Mouse (Mus musculus) embryonic facial prominence, embryonic 10.5 days (tissue): ENCODE measurements around the gene Fsip1. TPM values are rescaled to one million over a fixed set of nuclear protein-coding genes. Genes with fewer than 3 reads are reported as not detected.
A peak's percentile ranks its signal among the peaks of the same experiment; 100 is the strongest.

Experiments used
- DNase-seq: peaks from one replicate; pipeline ENCODE4 v3.0.0-alpha.2; 2017; ENCODE audit warnings: low spot score
- H3K27ac ChIP-seq: fragments of 300-500 bp; sonication (generic); replicated peaks from 2 replicates; pipeline ENCODE4 v1.5.1; 2016; ENCODE audit warnings: mild to moderate bottlenecking
- H3K27me3 ChIP-seq: fragments of 300-500 bp; sonication (generic); replicated peaks from 2 replicates; pipeline ENCODE4 v1.6.1; 2016; ENCODE audit warnings: low read depth, mild to moderate bottlenecking; ENCODE audit not compliant: poor library complexity, severe bottlenecking
- H3K36me3 ChIP-seq: fragments of 300-500 bp; sonication (generic); replicated peaks from 2 replicates; pipeline ENCODE4 v1.6.1; 2016; ENCODE audit warnings: mild to moderate bottlenecking, moderate library complexity
- H3K4me1 ChIP-seq: fragments of 300-500 bp; sonication (generic); 2 replicates; pipeline ENCODE4 v1.6.1; 2016
- H3K4me3 ChIP-seq: fragments of 300-500 bp; sonication (generic); 2 replicates; pipeline ENCODE4 v1.5.1; 2016; ENCODE audit warnings: mild to moderate bottlenecking, moderate library complexity
- H3K9me3 ChIP-seq: fragments of 300-500 bp; sonication (generic); 2 replicates; pipeline ENCODE4 v1.6.1; 2016; ENCODE audit warnings: mild to moderate bottlenecking
- WGBS: fragments of 180-500 bp; shearing (Covaris S2); methylation state at CpG from one replicate; pipeline ENCODE4 v1.1.7; 2016; 5-methylcytosine and 5-hydroxymethylcytosine counted together
- polyA plus RNA-seq: library from polyadenylated mRNA; unstranded; fragments of >200 nt; fragmentation: Nextera tagmentation; extraction: Ambion mirVana; gene quantifications from 2 replicates; pipeline ENCODE4 v1.2.1, GENCODE M21; 2016

Gene Fsip1
- polyA plus RNA-seq, 1 experiment from 2014 or later: 1.7 TPM

GRCm38 (mm10) chr2:118248966-118249365, 7.8 kb downstream of the Fsip1 start:
- Histone ChIP-seq H3K9me3 (no peaks in the 10 kb centered on the region), H3K27me3 (no peaks in the 10 kb centered on the region), H3K36me3 (no peaks in the 10 kb centered on the region), H3K4me3 (no peak overlapping the region), H3K4me1 (0 out of 2 replicates have a peak, but pooled peaks cover 3% of the 10 kb centered on the region), H3K27ac (no peak overlapping the region)
- DNase-seq: no peak
- WGBS: 80% methylated on average over 12 of the region's 12 CpGs

- DNase-seq: no peak
- no peaks in the 10 kb centered on the region for H3K9me3 ChIP-seq
- H3K27ac ChIP-seq: no peak overlapping the region
Measured at GRCm38 (mm10) chr2:118248016-118248415, 8.8 kb downstream of the Fsip1 start.

GRCm38 (mm10) chr2:118245914-118246313, 10.9 kb downstream of the Fsip1 start:
- Histone ChIP-seq H3K4me1 (0 out of 2 replicates have a peak, but pooled peaks cover 3% of the 10 kb centered on the region), H3K9me3 (no peaks in the 10 kb centered on the region), H3K36me3 (no peaks in the 10 kb centered on the region), H3K27ac (no peak overlapping the region), H3K27me3 (no peaks in the 10 kb centered on the region), H3K4me3 (no peak overlapping the region)
- 13% methylated on average over 10 of the region's 10 CpGs for WGBS
- peak; percentile 79 for DNase-seq

More at GRCm38 (mm10) chr2:118248016-118248415, 8.8 kb downstream of the Fsip1 start:
- H3K4me3 ChIP-seq: no peak overlapping the region
- H3K36me3 ChIP-seq: no peaks in the 10 kb centered on the region
- WGBS: 59% methylated on average over 2 of the region's 2 CpGs
- 0 out of 2 replicates have a peak, but pooled peaks cover 3% of the 10 kb centered on the region for H3K4me1 ChIP-seq
- H3K27me3 ChIP-seq: no peaks in the 10 kb centered on the region

GRCm38 (mm10) chr2:118236196-118236595, 20.6 kb downstream of the Fsip1 start:
- Histone ChIP-seq H3K4me3 (no peak overlapping the region), H3K27me3 (no peaks in the 10 kb centered on the region), H3K36me3 (no peaks in the 10 kb centered on the region), H3K4me1 (peaks cover 9% of the 10 kb centered on the region), H3K27ac (no peak overlapping the region), H3K9me3 (no peaks in the 10 kb centered on the region)
- DNase-seq: peak; percentile 20
- 71% methylated on average over 7 of the region's 7 CpGs for WGBS

GRCm38 (mm10) chr2:118235614-118236013, 21.2 kb downstream of the Fsip1 start:
- Histone ChIP-seq H3K36me3 (no peaks in the 10 kb centered on the region), H3K9me3 (no peaks in the 10 kb centered on the region), H3K4me1 (peaks cover 9% of the 10 kb centered on the region), H3K27ac (no peak overlapping the region), H3K4me3 (no peak overlapping the region), H3K27me3 (no peaks in the 10 kb centered on the region)
- 85% methylated on average over 3 of the region's 3 CpGs for WGBS
- no peak for DNase-seq

GRCm38 (mm10) chr2:118230544-118230943, 26.2 kb downstream of the Fsip1 start:
- no peak for DNase-seq
- no peaks in the 10 kb centered on the region for H3K4me1 ChIP-seq
- H3K4me3 ChIP-seq: no peak overlapping the region
- 69% methylated on average over 3 of the region's 3 CpGs for WGBS
- H3K36me3 ChIP-seq: no peaks in the 10 kb centered on the region
- H3K9me3 ChIP-seq: no peaks in the 10 kb centered on the region
- H3K27me3 ChIP-seq: no peaks in the 10 kb centered on the region
- H3K27ac ChIP-seq: no peak overlapping the region

GRCm38 (mm10) chr2:118228486-118229079, 28.2 kb downstream of the Fsip1 start:
- Histone ChIP-seq H3K4me3 (no peak overlapping the region), H3K36me3 (no peaks in the 10 kb centered on the region), H3K27me3 (no peaks in the 10 kb centered on the region), H3K9me3 (no peaks in the 10 kb centered on the region), H3K4me1 (0 out of 2 replicates have a peak, but pooled peaks cover 3% of the 10 kb centered on the region), H3K27ac (no peak overlapping the region)
- DNase-seq: no peak
- 90% methylated on average over 4 of the region's 4 CpGs for WGBS

- Histone ChIP-seq H3K4me3 (no peak overlapping the region), H3K27me3 (no peaks in the 10 kb centered on the region), H3K9me3 (no peaks in the 10 kb centered on the region), H3K4me1 (peaks cover 3% of the 10 kb centered on the region; the same call in 1 of the 2 replicates), H3K27ac (no peak overlapping the region), H3K36me3 (no peaks in the 10 kb centered on the region)
- WGBS: 78% methylated on average over 10 of the region's 10 CpGs
- no peak for DNase-seq
Measured at GRCm38 (mm10) chr2:118225316-118226041, 31.3 kb downstream of the Fsip1 start.

GRCm38 (mm10) chr2:118217993-118218595, 38.7 kb downstream of the Fsip1 start:
- H3K9me3 ChIP-seq: no peaks in the 10 kb centered on the region
- 0 out of 2 replicates have a peak, but pooled peaks cover 5% of the 10 kb centered on the region for H3K27me3 ChIP-seq
- H3K36me3 ChIP-seq: no peaks in the 10 kb centered on the region
- H3K27ac ChIP-seq: no peak overlapping the region
- H3K4me3 ChIP-seq: no peak overlapping the region
- H3K4me1 ChIP-seq: no peaks in the 10 kb centered on the region; the same call in 1 of the 2 replicates
- no peak for DNase-seq
- 62% methylated on average over 4 of the region's 4 CpGs for WGBS

GRCm38 (mm10) chr2:118209712-118210111, 47.1 kb downstream of the Fsip1 start:
- DNase-seq: no peak
- Histone ChIP-seq H3K36me3 (no peaks in the 10 kb centered on the region), H3K4me3 (no peak overlapping the region), H3K9me3 (no peaks in the 10 kb centered on the region), H3K4me1 (peaks cover 18% of the 10 kb centered on the region), H3K27ac (no peak overlapping the region), H3K27me3 (peaks cover 11% of the 10 kb centered on the region; the same call in 1 of the 2 replicates)
- 78% methylated on average over 5 of the region's 5 CpGs for WGBS

GRCm38 (mm10) chr2:118208651-118209050, 48.1 kb downstream of the Fsip1 start:
- Histone ChIP-seq H3K4me1 (peaks cover 28% of the 10 kb centered on the region), H3K27ac (no peak overlapping the region), H3K27me3 (peaks cover 16% of the 10 kb centered on the region), H3K36me3 (no peaks in the 10 kb centered on the region), H3K9me3 (no peaks in the 10 kb centered on the region), H3K4me3 (no peak overlapping the region)
- DNase-seq: no peak
- 41% methylated on average over 5 of the region's 5 CpGs for WGBS

GRCm38 (mm10) chr2:118205991-118206585, 50.7 kb downstream of the Fsip1 start:
- Histone ChIP-seq H3K27me3 (peaks cover 25% of the 10 kb centered on the region), H3K36me3 (no peaks in the 10 kb centered on the region), H3K4me1 (peaks cover 43% of the 10 kb centered on the region), H3K4me3 (no peak overlapping the region), H3K27ac (no peak overlapping the region; the same call in 1 of the 2 replicates), H3K9me3 (no peaks in the 10 kb centered on the region)
- no peak for DNase-seq
- WGBS: 38% methylated on average over 8 of the region's 8 CpGs
